Mouse (Mus musculus): ENCODE data around the gene Uri1.

- no peak for TF ChIP-seq CTCF (IDR thresholded peaks at IDR 0.05; ENCODE audit: extremely low read depth, insufficient read depth, low read length)
- no peak for TF ChIP-seq POLR2A (IDR thresholded peaks at IDR 0.05; ENCODE audit: extremely low read depth, insufficient read depth, low read length)
These were observed 3.6 kb downstream of the Uri1 start for GRCm38 (mm10) chr7:38019770-38020169.
